Mouse (Mus musculus) ES-Bruce4 (cell line): ENCODE measurements around the gene Bcar1. TPM values are rescaled to one million over a fixed set of nuclear protein-coding genes. Genes with fewer than 3 reads are reported as not detected.

Experiments
- H3K27ac ChIP-seq: 2 replicates; pipeline ENCODE4 v1.5.1; 2012; ENCODE audit warnings: low read length, inconsistent platforms; ENCODE audit not compliant: insufficient read depth
- H3K27me3 ChIP-seq: 2 replicates; pipeline ENCODE4 v1.6.1; 2012; ENCODE audit warnings: mild to moderate bottlenecking, low read length, inconsistent platforms; ENCODE audit not compliant: control insufficient read depth, poor library complexity, insufficient read depth, severe bottlenecking
- H3K36me3 ChIP-seq: 2 replicates; pipeline ENCODE4 v1.6.1; 2012; ENCODE audit warnings: inconsistent platforms, mild to moderate bottlenecking, low read length, moderate library complexity; ENCODE audit not compliant: control insufficient read depth, poor library complexity, insufficient read depth, severe bottlenecking
- H3K4me1 ChIP-seq: one replicate; pipeline ENCODE4 v1.8.1; 2011; ENCODE audit warnings: low read length; ENCODE audit not compliant: control insufficient read depth, insufficient read depth
- H3K4me3 ChIP-seq: 2 replicates; pipeline ENCODE4 v1.5.1; 2011; ENCODE audit warnings: low read depth, mild to moderate bottlenecking, low read length
- H3K9ac ChIP-seq: 2 replicates; pipeline ENCODE4 v1.6.1; 2012; ENCODE audit warnings: low read depth, mild to moderate bottlenecking, inconsistent platforms; ENCODE audit not compliant: poor library complexity, severe bottlenecking
- H3K9me3 ChIP-seq: replicated peaks from 2 replicates; pipeline ENCODE4 v1.6.1; 2012; ENCODE audit warnings: mild to moderate bottlenecking, low read length, inconsistent platforms; ENCODE audit not compliant: control insufficient read depth, poor library complexity, insufficient read depth, severe bottlenecking
- CTCF ChIP-seq: IDR thresholded peaks from one replicate; pipeline ENCODE4 v1.8.1; 2011; ENCODE audit warnings: low read depth, low read length
- EP300 ChIP-seq: IDR thresholded peaks from 2 replicates; pipeline ENCODE4 v1.6.1; 2011; ENCODE audit warnings: low read depth, low read length; ENCODE audit not compliant: insufficient read depth
- POLR2A ChIP-seq: IDR thresholded peaks from one replicate; pipeline ENCODE4 v1.8.1; 2011; ENCODE audit warnings: low read length; ENCODE audit not compliant: insufficient read depth
- polyA plus RNA-seq: library from polyadenylated mRNA; stranded (reverse); fragments of >200 nt; gene quantifications from 2 replicates; pipeline ENCODE4 v1.2.4, GENCODE M21; 2011; ENCODE audit warnings: low read depth; ENCODE audit not compliant: missing spikeins, insufficient read depth, insufficient read length

The Bcar1 gene
- polyA plus RNA-seq, 1 experiment, result 59.8 TPM

DNA sequence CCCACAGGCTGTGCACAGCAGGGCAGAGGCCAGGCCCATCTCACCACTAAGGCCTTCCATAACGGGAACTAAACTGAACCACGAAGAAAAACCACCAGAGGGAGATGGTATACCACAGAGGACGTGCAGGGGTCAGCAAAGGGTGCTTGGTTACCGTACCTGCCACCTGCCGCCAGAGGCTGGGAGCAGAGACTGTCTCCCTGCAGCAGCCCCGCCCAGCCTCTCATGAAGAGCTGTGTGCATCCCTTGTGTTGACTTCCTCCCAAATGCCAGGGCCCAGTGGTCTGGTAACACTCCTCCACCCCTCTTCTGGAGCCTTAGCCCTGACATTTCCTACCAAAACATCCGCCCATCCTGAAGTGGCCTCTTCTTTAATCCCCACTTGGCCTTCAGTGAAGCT, 4.0 kb downstream of the Bcar1 start:
- Histone ChIP-seq H3K4me1 (peaks cover 9% of the 10 kb centered on the region), H3K9ac (no peak overlapping the region), H3K27ac (no peak overlapping the region), H3K27me3 (no peaks in the 10 kb centered on the region), H3K36me3 (no peaks in the 10 kb centered on the region), H3K4me3 (no peak overlapping the region), H3K9me3 (no peaks in the 10 kb centered on the region)
- TF ChIP-seq CTCF, result peak; percentile 42
- TF ChIP-seq EP300, result 0 out of 2 replicates have a peak, but pooled peaks have one; percentile 21
- no peak for TF ChIP-seq POLR2A

DNA sequence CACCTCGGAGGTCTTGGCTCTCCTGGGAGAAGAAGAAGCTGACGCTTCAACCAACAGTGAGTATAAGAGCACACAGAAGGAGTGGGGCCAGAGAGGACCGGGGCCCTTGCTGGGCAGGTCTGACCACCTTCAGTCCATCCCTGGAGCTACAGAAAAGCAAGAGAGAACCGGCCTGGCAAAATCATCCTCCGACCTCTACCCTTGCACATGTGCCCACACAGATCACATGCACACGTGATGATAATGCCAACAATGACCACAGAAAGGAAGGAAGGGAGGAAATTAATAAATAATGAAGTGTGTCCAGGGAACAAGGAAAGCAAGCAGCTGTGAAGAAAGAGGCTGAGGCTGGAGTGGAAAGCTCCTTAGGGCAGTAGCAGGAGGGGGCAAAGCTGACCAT, 4.7 kb downstream of the Bcar1 start:
- Histone ChIP-seq H3K36me3 (no peaks in the 10 kb centered on the region), H3K9me3 (no peaks in the 10 kb centered on the region), H3K4me3 (no peak overlapping the region), H3K4me1 (peaks cover 13% of the 10 kb centered on the region), H3K27ac (no peak overlapping the region), H3K27me3 (no peaks in the 10 kb centered on the region), H3K9ac (no peak overlapping the region)
- TF ChIP-seq POLR2A (no peak), EP300 (no peak), CTCF (no peak)

DNA sequence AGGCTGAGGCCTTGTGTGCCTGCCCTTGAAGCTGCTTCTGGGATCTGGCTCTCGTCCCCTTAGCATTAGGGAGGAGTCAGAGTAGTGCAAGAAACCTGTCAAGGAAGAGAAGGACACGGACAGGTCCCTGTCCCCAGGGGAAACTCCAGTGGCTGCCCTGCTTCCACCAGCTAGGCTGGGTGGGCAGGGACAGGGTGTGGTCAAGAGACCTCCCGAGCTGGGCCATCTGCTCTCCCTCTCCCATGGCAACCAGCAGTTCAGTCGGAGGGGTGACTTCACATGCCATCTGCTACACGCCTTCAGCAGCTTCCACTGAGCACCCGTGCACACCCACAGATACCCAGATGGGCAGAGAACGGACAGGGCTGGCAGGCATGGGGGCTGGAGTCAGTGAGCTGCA, 7.3 kb downstream of the Bcar1 start:
- H3K4me1 ChIP-seq, result peaks cover 21% of the 10 kb centered on the region
- no peaks in the 10 kb centered on the region for H3K36me3 ChIP-seq

DNA sequence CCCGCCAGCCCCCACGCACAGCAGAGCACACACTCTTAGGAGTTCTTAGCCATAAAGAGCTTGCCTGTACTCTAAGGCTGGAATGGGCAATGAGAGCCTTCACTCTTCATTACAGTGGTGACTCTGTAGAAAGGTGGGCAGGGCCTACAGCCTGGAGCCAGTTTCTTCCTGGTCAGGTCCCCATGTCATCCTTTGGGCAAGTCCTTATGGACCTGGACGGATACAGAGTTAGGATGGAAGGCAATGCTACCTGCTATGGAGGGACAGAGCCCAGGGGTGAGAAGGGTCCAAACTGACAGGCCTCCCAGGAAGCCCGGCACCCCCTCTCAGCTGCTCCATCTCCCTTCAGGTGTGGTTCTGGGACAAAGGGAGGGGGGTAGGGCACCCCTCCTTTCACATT, 7.8 kb downstream of the Bcar1 start:
- TF ChIP-seq CTCF, result no peak
- no peak for TF ChIP-seq POLR2A
- TF ChIP-seq EP300, result no peak
- H3K9ac ChIP-seq, result no peak overlapping the region
- no peaks in the 10 kb centered on the region for H3K27me3 ChIP-seq
- no peaks in the 10 kb centered on the region for H3K9me3 ChIP-seq
- H3K36me3 ChIP-seq, result no peaks in the 10 kb centered on the region
- H3K27ac ChIP-seq, result no peak overlapping the region
- no peak overlapping the region for H3K4me3 ChIP-seq
- peaks cover 21% of the 10 kb centered on the region for H3K4me1 ChIP-seq

More for the DNA sequence above, 7.3 kb downstream of the Bcar1 start:
- H3K27me3 ChIP-seq, result no peaks in the 10 kb centered on the region
- no peak overlapping the region for H3K9ac ChIP-seq
- TF ChIP-seq EP300 (no peak), POLR2A (no peak), CTCF (no peak)
- H3K27ac ChIP-seq, result no peak overlapping the region
- no peaks in the 10 kb centered on the region for H3K9me3 ChIP-seq
- H3K4me3 ChIP-seq, result no peak overlapping the region

DNA sequence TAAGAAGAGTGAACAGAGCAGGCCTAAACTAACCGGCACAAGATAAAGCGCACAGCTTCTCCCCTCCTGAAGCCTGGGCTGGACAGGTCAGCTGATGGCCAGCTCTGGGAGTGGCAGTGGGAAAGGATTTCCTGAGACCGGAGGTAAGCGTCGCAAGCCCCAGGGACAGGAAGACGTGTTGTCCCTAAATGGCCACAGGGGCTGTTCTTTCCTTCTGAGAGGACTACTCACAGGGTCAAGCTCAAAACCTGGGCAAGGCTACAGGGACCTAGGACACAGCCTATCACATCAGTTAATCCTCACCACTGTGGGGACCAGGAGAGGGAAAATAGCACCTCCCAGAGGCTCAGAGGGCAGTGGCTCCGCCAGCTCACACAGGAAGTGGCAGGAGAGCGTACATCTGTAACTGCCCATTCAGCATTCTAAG, 8.3 kb downstream of the Bcar1 start:
- H3K9ac ChIP-seq, result no peak overlapping the region
- H3K4me1 ChIP-seq, result peaks cover 20% of the 10 kb centered on the region
- no peaks in the 10 kb centered on the region for H3K36me3 ChIP-seq
- H3K4me3 ChIP-seq, result no peak overlapping the region
- no peak overlapping the region for H3K27ac ChIP-seq
- H3K9me3 ChIP-seq, result no peaks in the 10 kb centered on the region
- TF ChIP-seq POLR2A, result no peak
- TF ChIP-seq CTCF, result peak; percentile 4
- H3K27me3 ChIP-seq, result no peaks in the 10 kb centered on the region

DNA sequence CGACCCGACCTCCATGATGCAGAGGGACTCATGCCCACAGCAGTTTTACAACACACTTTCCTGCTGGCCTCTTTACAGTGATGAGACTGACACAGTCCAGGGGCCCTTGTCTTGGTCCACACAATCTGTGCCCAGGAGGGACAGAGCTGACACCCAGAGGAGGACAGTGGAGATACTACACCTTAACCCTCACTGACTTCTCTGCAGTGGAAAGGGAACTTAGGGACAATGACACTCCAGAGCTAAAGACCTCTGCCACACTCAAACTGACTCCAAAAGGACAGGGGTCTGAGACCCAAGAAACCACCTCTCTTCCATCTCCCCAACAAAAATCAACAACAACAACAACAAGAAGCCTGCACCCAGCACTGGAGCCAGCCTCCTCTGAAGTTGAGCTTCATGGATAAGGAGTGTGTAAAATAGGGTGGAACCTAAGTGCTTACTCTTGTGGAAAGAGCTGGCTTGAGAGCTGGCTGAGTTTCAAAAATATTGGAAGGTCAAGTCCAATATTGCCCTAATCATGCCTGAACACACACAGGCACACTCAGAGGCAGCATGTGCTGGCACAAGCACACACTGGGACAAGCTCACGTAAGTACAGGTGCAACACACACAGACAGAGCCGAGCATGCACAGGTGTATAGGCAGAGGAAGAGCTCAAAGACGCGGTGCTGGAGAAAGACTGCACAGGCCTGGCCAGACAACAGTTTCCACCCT, 9.2 kb downstream of the Bcar1 start:
- Histone ChIP-seq H3K27me3 (no peaks in the 10 kb centered on the region), H3K36me3 (no peaks in the 10 kb centered on the region), H3K4me3 (no peak overlapping the region), H3K9me3 (no peaks in the 10 kb centered on the region), H3K4me1 (peaks cover 20% of the 10 kb centered on the region), H3K9ac (no peak overlapping the region), H3K27ac (no peak overlapping the region; the same call in 1 of the 2 replicates)
- no peak for TF ChIP-seq CTCF
- TF ChIP-seq EP300, result no peak
- TF ChIP-seq POLR2A, result no peak
